Mouse (Mus musculus) heart, embryonic 12.5 days (tissue): ENCODE results near the gene Frmd8. TPM values are rescaled to one million over a fixed set of nuclear protein-coding genes. Genes with fewer than 3 reads are reported as not detected.

ENCODE experiments used
- ATAC-seq: fragments of 200-750 bp; cut with Nextera tagmentation; 2 replicates; pipeline ENCODE4 v1.8.0; 2017; ENCODE audit warnings: moderate TSS enrichment, moderate library complexity; ENCODE audit not compliant: insufficient number of reproducible peaks, low FRiP score
- H3K27ac ChIP-seq: fragments of 300-500 bp; sonication (generic); 2 replicates; pipeline ENCODE4 v1.5.1; 2016; ENCODE audit warnings: mild to moderate bottlenecking, moderate library complexity; ENCODE audit not compliant: poor library complexity, severe bottlenecking
- H3K27me3 ChIP-seq: fragments of 300-500 bp; sonication (generic); replicated peaks from 2 replicates; pipeline ENCODE4 v1.6.1; 2016; ENCODE audit warnings: mild to moderate bottlenecking, moderate library complexity
- H3K36me3 ChIP-seq: fragments of 300-500 bp; sonication (generic); 2 replicates; pipeline ENCODE4 v1.6.1; 2016; ENCODE audit warnings: mild to moderate bottlenecking, moderate library complexity
- H3K4me1 ChIP-seq: fragments of 300-500 bp; sonication (generic); replicated peaks from 2 replicates; pipeline ENCODE4 v1.6.1; 2016; ENCODE audit warnings: mild to moderate bottlenecking
- H3K4me2 ChIP-seq: fragments of 300-500 bp; sonication (generic); 2 replicates; pipeline ENCODE4 v1.6.1; 2016; ENCODE audit warnings: mild to moderate bottlenecking, moderate library complexity
- H3K4me3 ChIP-seq: fragments of 300-500 bp; sonication (generic); 2 replicates; pipeline ENCODE4 v1.5.1; 2016; ENCODE audit warnings: mild to moderate bottlenecking
- H3K9ac ChIP-seq: fragments of 300-500 bp; sonication (generic); 2 replicates; pipeline ENCODE4 v1.6.1; 2016; ENCODE audit warnings: mild to moderate bottlenecking, moderate library complexity
- H3K9me3 ChIP-seq: fragments of 300-500 bp; sonication (generic); replicated peaks from 2 replicates; pipeline ENCODE4 v1.6.1; 2016; ENCODE audit warnings: mild to moderate bottlenecking, moderate library complexity
- WGBS: fragments of 180-500 bp; shearing (Covaris S2); methylation state at CpG from one replicate; pipeline ENCODE4 v1.1.7; 2016; 5-methylcytosine and 5-hydroxymethylcytosine counted together
- polyA plus RNA-seq: library from polyadenylated mRNA; unstranded; fragments of >200 nt; fragmentation: Nextera tagmentation; extraction: Ambion mirVana; gene quantifications from 2 replicates; pipeline ENCODE4 v1.2.1, GENCODE M21; 2016

Frmd8 gene
- polyA plus RNA-seq, 1 experiment from 2014 or later, result 33.7 TPM

DNA sequence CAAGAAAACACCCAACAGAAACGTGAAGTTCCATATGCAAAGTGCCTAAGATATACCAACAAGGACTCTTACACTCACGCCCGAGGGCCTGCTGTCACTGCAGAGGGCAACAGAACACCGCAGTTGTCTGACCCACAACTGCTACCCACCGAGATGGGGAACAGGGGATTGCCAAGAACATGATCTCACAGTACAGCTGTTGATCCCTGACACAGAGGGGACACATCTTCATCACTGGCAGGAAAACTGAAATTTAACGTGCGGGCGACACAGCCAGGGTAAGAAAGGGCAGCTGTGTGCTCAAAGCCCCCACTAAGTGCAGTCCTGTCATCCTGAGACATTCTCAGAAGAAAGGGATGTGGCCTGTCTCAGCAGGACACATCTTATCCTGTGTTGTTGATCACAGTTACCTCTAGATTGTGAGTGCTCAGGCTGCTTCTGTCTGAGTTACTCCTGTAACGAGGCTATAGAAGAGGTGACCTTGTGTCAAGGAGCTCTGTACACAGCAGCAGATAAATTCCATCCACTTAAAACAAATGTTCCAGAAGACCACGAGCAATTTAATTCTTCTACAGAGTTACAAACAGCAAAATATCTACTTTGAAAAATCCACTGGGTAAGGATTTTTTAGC lies 38.0 kb downstream of the Frmd8 start:
- Histone ChIP-seq H3K36me3 (no peaks in the 10 kb centered on the region), H3K4me2 (no peak overlapping the region), H3K27me3 (no peaks in the 10 kb centered on the region), H3K27ac (peak overlapping the region; percentile 81), H3K9me3 (no peaks in the 10 kb centered on the region), H3K4me3 (no peak overlapping the region), H3K9ac (peak overlapping the region; percentile 51; the same call in 1 of the 2 replicates), H3K4me1 (peaks cover 32% of the 10 kb centered on the region)
- WGBS, result 58% methylated on average over 10 of the region's 10 CpGs
- ATAC-seq, result no peak

DNA sequence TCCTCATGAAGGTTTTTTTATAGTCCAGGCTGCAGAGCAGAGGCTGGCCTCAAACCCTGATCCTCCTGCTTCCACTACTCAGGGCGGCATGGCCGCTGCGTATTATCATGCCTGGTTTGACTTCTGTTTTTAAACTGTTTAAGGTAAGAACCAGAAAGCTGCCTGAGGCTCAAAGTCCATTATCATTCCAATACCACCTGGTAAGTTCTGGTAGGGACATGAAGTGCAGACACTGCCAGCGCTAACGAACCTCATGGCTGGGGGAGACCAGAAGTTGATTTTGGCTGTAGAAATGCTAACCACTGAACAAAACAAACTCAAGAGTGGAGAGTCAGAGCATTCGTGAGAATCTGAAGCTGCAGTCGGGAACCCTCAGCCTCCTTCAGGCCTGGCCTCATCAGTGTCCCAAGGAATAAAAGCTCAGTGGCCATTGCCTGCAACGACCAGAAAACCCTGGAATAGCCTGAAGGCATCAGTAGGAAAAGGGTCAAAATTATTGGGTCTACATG lies 39.1 kb downstream of the Frmd8 start:
- H3K27ac ChIP-seq, result no peak overlapping the region
- peaks cover 29% of the 10 kb centered on the region for H3K4me1 ChIP-seq
- H3K27me3 ChIP-seq, result no peaks in the 10 kb centered on the region
- 86% methylated on average over 8 of the region's 8 CpGs for WGBS
- no peak for ATAC-seq
- H3K4me2 ChIP-seq, result no peak overlapping the region
- no peak overlapping the region for H3K4me3 ChIP-seq
- H3K9me3 ChIP-seq, result no peaks in the 10 kb centered on the region
- H3K36me3 ChIP-seq, result no peaks in the 10 kb centered on the region
- H3K9ac ChIP-seq, result no peak overlapping the region

DNA sequence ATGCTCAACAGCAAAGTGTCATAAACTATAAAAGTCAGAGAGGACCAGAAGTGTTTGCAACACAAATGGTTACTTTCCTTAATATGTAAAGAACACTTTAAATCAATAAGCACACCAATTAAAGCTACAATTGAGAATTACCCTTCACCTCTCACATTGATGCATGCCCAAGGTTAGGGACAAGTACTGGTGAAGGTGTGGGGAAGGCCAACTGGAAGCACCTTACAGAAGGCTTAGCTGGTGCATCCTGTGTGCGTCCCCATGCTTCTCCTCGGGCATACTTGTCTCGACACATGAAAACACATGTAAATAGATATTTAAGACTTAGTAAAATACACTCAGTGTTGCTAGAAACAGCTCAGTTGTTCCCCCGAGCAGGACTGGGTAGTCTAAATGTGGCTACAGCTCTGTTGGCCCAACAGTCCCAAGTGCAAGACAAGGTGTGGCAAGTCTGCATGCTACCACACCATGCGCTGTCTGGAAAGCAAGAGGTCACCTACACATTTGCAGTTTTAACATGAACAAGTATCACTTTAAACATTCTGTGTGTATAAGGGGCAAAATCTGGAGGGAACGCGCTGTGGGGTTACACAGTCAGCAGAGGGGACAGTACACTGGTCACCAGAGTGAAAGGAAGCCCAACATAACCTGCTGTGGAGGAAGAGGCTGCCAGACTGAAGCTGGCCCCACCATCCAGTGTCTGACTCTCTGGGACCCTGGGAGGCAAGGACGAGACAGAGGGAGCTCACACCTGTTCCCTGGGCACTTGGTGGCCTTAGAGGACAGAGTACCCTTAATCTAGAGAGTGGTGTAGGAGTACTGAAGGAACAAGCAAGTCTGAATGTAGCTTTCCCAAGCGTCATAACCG lies 39.8 kb downstream of the Frmd8 start:
- Histone ChIP-seq H3K9ac (no peak overlapping the region), H3K27ac (no peak overlapping the region), H3K4me3 (no peak overlapping the region), H3K4me1 (peaks cover 24% of the 10 kb centered on the region), H3K4me2 (no peak overlapping the region), H3K36me3 (0 out of 2 replicates have a peak, but pooled peaks cover under 1% of the 10 kb centered on the region), H3K9me3 (no peaks in the 10 kb centered on the region), H3K27me3 (no peaks in the 10 kb centered on the region)
- no peak for ATAC-seq
- WGBS, result 88% methylated on average over 10 of the region's 10 CpGs

DNA sequence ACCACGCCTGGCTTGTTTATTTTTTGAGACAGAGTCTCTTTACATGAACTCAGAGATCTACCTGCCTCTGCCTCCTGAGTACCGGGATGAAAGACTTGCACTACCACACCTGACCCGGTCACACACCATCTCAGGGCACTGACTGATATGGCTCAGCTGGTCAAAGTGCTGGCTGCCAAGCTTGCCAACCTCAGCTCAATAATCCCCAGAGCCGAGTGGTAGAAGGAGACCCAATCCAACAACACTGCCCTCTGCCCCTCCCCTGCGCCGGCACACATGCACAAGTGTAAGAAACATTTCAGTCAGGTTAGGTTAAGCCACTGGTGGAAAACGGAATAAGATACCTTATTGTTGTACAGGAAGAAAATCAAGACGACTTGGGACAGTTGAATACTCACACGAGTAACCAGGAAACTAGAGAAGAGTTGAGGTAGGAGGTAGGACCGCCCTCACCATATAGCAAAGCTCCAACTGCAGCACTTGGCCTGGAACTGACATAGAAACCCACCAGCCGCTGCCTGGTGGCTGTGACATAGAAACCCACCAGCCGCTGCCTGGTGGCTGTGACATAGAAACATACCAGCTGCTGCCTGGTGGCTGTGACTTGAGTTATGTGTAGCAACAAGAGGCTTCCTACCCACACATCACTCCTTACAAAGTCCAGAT lies 40.7 kb downstream of the Frmd8 start:
- 90% methylated on average over 12 of the region's 12 CpGs for WGBS
- Histone ChIP-seq H3K9ac (no peak overlapping the region), H3K4me1 (peaks cover 22% of the 10 kb centered on the region), H3K4me3 (no peak overlapping the region), H3K27me3 (no peaks in the 10 kb centered on the region), H3K36me3 (0 out of 2 replicates have a peak, but pooled peaks cover 5% of the 10 kb centered on the region), H3K27ac (no peak overlapping the region), H3K9me3 (no peaks in the 10 kb centered on the region), H3K4me2 (no peak overlapping the region)
- no peak for ATAC-seq

DNA sequence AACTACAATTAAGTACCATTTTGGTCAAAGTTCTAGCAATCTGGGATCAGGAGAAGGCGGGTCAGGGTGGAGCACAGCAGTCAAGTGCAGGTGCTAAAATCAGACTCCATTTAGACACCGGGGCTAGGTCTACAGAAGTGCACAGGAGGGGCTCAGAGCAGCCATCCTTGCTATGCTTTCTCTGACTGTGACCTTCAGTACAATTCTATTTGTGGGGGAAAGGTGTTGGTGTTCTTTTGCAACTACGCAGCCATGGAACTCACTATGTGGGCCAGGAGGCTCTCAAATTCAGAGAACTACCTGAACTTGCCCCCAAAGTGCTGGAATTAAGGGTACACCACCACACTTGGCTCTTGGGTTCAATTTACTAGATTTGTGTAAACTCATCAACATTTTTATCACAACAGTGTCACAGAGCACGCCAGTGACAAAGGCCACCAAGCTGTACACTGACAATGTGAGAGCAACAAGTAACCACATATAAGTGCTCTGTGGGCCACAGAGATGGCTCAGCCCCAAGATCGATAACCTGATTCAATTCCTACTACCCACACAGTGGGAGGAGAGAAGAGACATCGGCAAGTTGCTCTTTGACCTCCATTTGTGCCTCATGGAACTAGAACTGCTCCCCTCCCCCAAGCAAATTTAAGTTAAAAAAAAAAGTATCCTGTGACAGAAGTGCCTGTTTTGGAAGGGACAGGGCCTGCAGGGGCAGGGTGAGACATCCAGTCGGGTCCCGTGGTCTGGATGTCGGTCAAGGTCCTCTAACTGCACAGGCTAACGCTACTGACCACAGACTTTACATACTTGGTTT lies 41.6 kb downstream of the Frmd8 start:
- ATAC-seq, result no peak
- Histone ChIP-seq H3K9ac (no peak overlapping the region), H3K4me2 (no peak overlapping the region), H3K27me3 (no peaks in the 10 kb centered on the region), H3K4me3 (no peak overlapping the region), H3K36me3 (0 out of 2 replicates have a peak, but pooled peaks cover 5% of the 10 kb centered on the region), H3K4me1 (peaks cover 22% of the 10 kb centered on the region), H3K9me3 (no peaks in the 10 kb centered on the region), H3K27ac (no peak overlapping the region)
- WGBS, result 83% methylated on average over 10 of the region's 10 CpGs

DNA sequence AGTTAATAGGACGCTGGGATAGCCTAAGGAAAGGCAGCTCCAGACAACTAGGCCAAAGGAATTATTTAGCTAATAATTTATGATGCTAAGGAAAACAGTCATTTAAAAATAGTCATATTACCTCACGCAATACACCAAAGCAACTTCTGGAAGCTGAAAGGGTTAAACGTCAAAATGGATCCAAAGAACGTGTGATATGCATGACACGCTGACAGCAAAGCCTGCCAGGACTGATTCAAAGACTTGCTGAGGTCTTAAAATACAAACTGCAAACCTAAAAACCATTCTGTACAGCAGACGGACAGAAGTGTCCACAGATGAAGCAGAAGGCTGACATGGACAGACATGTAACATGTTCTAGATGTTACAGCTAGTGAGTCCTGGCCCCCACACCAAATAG lies 42.7 kb downstream of the Frmd8 start:
- Histone ChIP-seq H3K36me3 (0 out of 2 replicates have a peak, but pooled peaks cover 5% of the 10 kb centered on the region), H3K27me3 (no peaks in the 10 kb centered on the region), H3K4me2 (no peak overlapping the region), H3K27ac (peak overlapping the region; percentile 15; the same call in 1 of the 2 replicates), H3K9me3 (no peaks in the 10 kb centered on the region), H3K4me3 (no peak overlapping the region), H3K9ac (no peak overlapping the region), H3K4me1 (peaks cover 27% of the 10 kb centered on the region)
- ATAC-seq, result no peak
- WGBS, result 52% methylated on average over 6 of the region's 6 CpGs

DNA sequence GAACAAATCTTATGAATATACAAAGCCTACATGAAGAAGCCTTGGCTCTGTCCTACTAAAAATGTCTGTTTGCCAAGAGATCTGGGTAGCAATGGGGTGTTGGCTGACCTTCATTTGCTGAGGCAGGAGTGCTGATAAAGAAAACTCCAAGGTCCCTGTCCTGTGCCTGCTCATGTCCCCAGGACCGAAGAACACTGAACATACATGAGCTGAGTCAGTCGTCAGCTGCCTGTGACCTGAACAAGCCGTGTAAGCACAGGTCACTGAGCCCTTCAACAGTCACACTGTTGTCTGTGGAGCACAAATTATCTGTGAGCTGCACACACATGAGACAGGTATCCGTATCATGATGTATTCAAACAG lies 43.1 kb downstream of the Frmd8 start:
- no peaks in the 10 kb centered on the region for H3K9me3 ChIP-seq
- H3K27ac ChIP-seq, result 0 out of 2 replicates have a peak overlapping the region, but pooled peaks have one; percentile 13
- H3K9ac ChIP-seq, result no peak overlapping the region
- no peaks in the 10 kb centered on the region for H3K27me3 ChIP-seq
- 0 out of 2 replicates have a peak, but pooled peaks cover 5% of the 10 kb centered on the region for H3K36me3 ChIP-seq
- H3K4me3 ChIP-seq, result no peak overlapping the region
- no peak overlapping the region for H3K4me2 ChIP-seq
- peaks cover 27% of the 10 kb centered on the region for H3K4me1 ChIP-seq
- no peak for ATAC-seq
- 86% methylated on average over 4 of the region's 4 CpGs for WGBS

DNA sequence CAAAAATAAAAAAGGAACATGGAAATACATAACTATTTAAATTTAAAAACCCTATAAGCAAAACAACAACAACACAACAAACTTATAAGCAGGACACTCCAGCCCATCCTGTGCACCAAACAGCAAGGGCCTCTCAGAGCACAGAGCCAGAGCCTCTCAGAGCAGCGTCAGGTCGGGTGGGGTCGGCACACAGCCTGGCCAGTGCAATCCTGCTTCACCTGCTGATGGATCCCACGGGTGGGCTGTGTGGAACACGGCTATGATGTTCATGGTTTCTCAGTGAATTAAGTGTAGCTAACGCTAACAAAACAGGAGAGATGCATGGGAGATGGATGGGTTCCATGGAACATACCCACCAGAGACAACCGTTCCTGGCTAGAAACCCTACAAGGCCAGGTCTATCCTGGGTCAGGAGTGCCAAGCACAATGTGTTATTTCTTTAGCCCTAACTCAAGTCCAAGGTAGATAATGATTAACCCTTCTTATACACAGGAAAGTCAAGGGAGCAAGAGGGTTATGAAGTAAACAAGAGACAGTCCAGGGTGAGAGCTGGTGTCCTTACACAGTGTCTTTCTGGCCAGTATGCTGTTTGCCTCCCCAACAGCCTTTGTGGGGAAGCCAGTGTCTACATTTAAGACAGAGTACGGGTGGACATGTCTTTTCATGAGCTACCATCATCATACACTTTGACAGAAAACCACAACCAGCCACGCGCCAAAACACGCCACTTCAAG lies 43.7 kb downstream of the Frmd8 start:
- H3K27me3 ChIP-seq, result no peaks in the 10 kb centered on the region
- WGBS, result 84% methylated on average over 11 of the region's 11 CpGs

DNA sequence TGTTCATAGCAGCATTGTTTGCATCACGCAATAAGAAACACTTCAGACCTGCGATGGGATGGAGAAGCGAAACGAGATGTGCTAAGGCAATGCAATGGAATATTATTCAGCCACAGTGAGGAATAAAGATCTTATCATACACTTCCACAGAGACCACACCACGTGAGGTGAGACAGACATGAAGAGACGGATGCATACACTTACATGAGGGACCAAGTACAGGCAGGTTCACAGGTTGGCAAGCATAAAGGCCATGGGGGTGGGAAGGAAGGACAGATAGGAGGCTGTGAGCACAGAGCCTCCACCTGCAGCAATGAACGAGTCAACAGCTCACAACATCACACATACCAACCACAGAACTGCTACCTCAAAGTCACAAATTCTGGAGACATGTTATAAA lies 44.3 kb downstream of the Frmd8 start:
- H3K9me3 ChIP-seq, result no peaks in the 10 kb centered on the region
- H3K27ac ChIP-seq, result no peak overlapping the region

More for the DNA sequence above, 43.7 kb downstream of the Frmd8 start:
- no peak overlapping the region for H3K27ac ChIP-seq
- H3K9ac ChIP-seq, result no peak overlapping the region
- peaks cover 30% of the 10 kb centered on the region for H3K4me1 ChIP-seq
- H3K4me3 ChIP-seq, result no peak overlapping the region
- H3K4me2 ChIP-seq, result no peak overlapping the region
- 0 out of 2 replicates have a peak, but pooled peaks cover 5% of the 10 kb centered on the region for H3K36me3 ChIP-seq
- ATAC-seq, result no peak
- no peaks in the 10 kb centered on the region for H3K9me3 ChIP-seq

More for the DNA sequence above, 44.3 kb downstream of the Frmd8 start:
- no peak overlapping the region for H3K4me2 ChIP-seq
- no peaks in the 10 kb centered on the region for H3K27me3 ChIP-seq
- H3K4me1 ChIP-seq, result peaks cover 36% of the 10 kb centered on the region
- WGBS, result 84% methylated on average over 7 of the region's 7 CpGs
- no peak overlapping the region for H3K9ac ChIP-seq
- H3K4me3 ChIP-seq, result no peak overlapping the region
- H3K36me3 ChIP-seq, result 0 out of 2 replicates have a peak, but pooled peaks cover 5% of the 10 kb centered on the region
- ATAC-seq, result no peak
